Mouse (Mus musculus) spleen, postnatal 4 days (tissue): Measurements from ENCODE around the gene Nphp4.

Experiments
- DNase-seq, 2 experiments: peaks; one replicate each; pipeline ENCODE4 v3.0.0; 2022; ENCODE audit warnings: low spot score in 2 of 2

The Nphp4 gene

DNA sequence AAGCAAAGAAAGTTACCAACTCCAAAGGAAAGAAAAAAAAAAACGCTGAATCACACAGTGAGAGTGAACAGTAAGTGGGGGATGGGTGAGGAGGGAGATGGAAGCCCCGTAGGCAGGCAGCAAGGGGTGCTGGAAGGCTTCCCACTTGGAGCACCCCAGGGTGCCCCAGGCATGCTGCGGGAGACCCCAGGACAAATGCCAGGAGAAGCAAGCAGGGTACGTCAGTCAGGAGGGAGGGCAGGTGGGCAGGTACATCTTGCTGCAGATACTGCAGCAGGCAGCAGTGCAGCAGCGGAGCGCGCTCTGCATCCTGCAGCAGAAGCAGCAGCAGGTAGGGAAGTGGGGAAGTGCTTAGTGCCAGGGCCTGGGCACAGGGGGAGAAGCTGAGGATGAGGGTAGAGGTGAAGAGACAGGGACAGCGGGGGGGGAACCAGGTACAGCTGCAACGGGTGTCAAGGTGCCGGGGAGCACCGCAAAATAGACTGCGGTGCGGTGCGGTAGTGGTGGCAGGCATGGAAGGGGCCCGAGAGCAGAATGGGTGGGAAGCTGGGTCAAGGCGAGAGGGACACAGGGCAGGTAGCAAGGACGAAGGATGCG, at the start of gene Nphp4:
Nphp4 (plus strand) TSS at position 280 of the 597 bp plus-strand sequence.
- DNase-seq, result no peak

DNA sequence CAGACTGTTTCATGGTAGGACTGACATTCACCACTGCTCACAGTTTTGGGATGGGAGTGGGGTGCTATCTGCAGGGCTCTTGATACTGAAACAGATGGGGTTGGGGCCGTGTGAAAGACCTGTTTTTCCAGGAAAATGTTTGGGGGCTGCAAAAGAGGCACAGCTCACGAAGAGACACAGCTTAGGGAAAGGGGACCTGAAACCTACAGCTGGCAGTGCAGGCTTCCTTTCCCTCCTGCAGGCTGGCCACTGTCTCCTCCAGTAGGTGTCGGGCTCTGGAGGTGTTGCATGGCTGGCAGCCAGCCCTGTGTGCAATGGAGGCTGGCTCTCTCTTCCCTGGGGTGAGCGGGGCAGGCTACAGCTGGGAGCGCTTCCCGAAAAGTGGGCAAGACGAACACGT, 48.2 kb upstream of the Nphp4 start:
- DNase-seq, result no peak

DNA sequence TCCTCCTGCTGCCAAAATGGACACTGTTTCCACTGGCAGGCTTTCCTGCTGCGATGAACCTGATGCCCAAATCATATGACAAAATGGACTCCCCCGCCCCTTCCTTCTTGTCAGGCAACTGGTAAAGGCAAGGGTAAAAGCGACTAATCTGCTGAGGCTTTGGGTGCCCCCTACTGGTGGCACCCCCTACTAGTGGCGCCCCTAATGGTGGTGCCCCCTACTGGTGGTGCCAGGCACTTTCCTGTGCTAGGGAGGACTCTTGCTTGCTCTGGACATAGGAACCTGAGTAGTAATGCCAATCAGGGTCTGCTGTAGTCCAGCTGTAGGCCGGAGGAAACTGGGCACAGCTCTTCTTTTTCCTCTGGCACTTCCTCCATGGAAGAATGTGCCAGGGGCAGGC, 44.2 kb upstream of the Nphp4 start:
- no peak for DNase-seq

- DNase-seq, result peak; percentile 73 to 91
These were observed 41.7 kb upstream of the Nphp4 start for GRCm38 (mm10) chr4:152434836-152435235.

GRCm38 (mm10) chr4:152435255-152435654, 41.3 kb upstream of the Nphp4 start:
- DNase-seq, result peak; percentile 62 to 90

GRCm38 (mm10) chr4:152440882-152441281, 35.6 kb upstream of the Nphp4 start:
- no peak for DNase-seq

GRCm38 (mm10) chr4:152441536-152441935, 35.0 kb upstream of the Nphp4 start:
- DNase-seq, result no peak

DNA sequence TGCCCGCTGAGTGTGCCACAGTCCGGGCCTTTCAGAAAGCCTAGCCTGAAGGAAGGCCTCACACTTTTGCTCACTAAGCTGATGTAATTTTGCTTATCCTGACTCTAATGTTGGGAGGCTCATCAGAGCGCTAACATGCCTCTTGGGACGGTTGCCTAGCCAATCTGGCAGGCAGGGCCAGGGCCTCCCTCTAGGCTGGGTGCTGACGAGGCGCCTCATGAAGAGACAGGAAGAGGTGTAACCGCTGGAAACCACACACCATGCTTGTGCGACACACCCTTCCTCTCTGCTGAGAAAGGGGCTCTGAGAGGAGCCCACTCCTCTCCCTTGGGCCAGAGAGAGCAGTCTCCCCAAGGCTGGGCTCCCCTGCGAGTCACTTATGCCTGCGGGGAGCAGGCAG, 30.3 kb upstream of the Nphp4 start:
- peak; percentile 62 to 77 for DNase-seq

DNA sequence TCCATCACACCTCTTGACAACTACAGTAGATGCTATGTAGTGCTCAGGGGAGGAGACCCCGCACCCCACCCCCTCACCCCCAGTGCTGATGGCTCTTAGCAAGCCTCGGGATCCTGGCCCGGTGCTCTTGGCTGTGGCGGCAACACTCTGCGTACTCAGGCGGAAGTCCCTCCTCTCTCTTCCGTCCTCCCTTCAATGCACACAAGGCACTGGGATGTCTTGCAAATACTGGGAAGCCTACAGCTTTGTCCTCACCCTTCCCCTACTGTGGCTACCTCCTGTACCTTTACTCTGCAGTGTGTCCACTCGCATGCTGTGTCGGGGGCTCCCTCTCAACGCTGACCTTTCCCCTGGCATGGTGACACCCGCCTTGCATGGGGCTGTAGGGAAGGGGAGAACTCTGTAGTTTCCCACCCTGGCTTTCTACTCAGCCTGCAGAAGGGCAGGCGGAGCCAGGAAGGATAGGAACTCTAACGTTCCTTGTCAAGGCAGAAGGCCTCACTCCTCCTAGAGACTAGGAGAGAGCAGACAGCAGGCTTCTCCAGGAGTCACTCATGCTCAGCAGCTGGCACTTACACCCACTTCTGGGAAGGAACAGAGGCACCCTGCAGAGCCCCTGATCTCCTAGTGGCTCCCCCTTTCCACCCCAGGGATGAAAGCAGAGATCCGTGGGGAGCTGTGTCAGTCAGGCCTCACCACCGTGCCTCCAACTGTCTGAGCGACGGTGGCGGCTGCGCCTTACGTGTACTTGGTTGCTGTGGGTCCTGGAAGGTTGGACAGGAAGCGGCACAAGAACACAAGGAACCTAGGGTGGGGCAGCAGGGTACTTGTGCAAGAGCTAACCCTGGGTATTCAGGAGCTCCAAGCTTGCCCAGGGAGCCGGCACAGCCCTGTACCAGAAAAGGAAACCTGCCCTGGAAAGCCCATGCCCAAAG, 28.5 kb upstream of the Nphp4 start:
- no peak for DNase-seq

- peak; percentile 68 to 80 for DNase-seq
These were observed 27.9 kb upstream of the Nphp4 start for GRCm38 (mm10) chr4:152448666-152449018.

GRCm38 (mm10) chr4:152451371-152451770, 25.1 kb upstream of the Nphp4 start:
- DNase-seq, result no peak

GRCm38 (mm10) chr4:152453079-152453478, 23.4 kb upstream of the Nphp4 start:
- DNase-seq, result no peak

DNA sequence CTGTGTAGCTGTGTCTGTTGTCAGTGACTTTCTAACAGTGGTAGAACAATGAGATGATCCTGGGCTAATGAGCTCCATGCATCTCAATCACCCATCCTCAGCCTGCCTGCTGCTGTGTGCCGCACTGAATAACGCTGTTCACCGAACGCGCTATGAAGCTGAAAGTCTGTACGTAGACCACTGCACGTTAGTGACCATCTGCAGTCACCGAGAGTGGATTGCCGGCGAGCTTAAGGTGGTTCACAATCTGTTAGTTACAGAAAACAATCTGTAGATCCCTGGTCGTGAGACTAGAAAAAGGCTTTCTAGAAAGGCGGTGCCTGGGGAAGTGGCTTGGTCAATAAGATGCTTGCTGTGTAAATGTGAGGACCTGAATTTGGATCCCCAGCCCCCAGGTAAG, 22.4 kb upstream of the Nphp4 start:
- no peak for DNase-seq

- DNase-seq, result no peak
These were observed 19.9 kb upstream of the Nphp4 start for GRCm38 (mm10) chr4:152456609-152457008.

- DNase-seq, result no peak
These were observed 18.8 kb upstream of the Nphp4 start for GRCm38 (mm10) chr4:152457673-152458072.

- DNase-seq, result no peak
These were observed 14.0 kb upstream of the Nphp4 start for GRCm38 (mm10) chr4:152462516-152462915.

GRCm38 (mm10) chr4:152463147-152463546, 13.4 kb upstream of the Nphp4 start:
- no peak for DNase-seq

GRCm38 (mm10) chr4:152465116-152465515, 11.4 kb upstream of the Nphp4 start:
- DNase-seq, result no peak

- no peak for DNase-seq
These were observed 9.9 kb upstream of the Nphp4 start for GRCm38 (mm10) chr4:152466601-152467000.

DNA sequence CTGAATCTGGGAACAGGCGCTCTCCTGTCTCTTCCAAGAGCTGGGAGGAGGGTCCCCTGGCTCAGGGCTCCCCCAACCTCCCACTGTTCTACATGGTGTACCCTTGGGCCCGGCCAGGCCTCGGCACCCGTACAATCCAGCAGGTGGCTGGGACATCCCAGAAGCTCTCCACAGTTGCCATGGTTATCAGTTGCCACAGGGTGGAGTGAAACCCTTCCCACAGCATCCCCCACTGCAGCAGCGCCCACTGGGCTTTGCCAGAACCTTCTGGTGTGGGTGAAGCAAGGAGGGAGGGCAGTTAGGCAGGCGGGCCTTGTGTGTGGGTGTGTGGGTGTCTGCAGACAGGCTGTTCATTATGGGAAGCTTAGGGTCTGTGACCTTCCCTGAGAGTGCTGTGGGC, 8.6 kb upstream of the Nphp4 start:
- DNase-seq, result no peak

- DNase-seq, result no peak
These were observed 565 bp upstream of the Nphp4 start for GRCm38 (mm10) chr4:152475941-152476340.

DNA sequence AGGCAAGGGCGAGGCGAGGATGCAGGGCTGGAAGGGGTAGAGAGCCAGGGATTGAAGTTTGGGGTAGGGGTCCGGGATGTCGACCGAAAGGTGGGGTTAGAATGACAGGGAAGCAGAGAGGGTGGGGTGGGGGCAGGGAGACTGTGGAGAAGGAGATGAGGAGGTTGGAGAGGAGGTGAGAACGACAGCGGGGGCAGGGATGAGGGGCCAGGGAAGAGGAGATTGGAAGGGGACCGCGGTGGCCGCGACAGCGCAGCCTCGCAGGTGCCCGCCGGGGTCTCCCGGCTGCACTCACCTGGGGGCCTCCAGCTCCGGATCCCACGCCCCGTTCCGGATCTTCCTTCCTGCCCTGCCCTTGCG, 580 bp downstream of the Nphp4 start:
- no peak for DNase-seq

DNA sequence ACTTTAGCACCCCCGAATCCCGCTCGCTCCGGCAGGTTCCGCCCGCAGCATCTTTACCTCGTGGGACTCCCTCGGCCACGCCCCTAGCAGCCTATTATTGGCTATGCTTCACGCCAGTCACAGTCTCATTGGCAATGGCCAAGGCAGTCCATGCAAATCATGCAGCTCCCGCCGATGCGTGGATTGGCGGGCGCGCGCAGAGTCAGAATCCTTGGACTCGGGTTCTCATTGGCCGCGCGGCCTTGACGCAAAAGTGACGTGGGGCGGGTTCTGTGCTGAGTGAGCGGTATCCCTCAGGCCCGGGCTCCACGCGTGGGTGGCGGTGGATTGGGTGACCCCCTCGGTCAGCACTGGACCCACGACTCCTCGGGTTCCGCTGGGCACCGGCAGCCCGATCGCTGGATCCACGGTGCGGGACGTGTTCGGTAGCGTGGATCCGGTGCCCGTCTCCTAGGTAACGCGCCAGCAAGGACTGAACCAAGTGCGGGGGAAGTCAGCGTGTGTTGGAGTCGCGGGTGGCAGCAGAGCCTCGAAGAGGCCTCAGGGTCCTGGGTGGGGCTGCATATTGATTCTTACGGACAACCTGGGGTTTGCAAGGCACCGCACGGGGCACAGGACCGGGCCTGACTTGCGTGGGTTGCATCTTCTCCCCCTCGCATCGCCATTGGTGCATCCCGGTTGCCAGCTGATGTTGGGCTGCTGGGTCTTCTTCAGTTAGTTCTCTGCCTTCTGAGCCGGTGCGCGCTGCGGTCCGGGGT, 1.1 kb downstream of the Nphp4 start, which contains the start of gene Kcnab2:
Kcnab2 (minus strand) TSS at position 406 of the 758 bp plus-strand sequence.
- DNase-seq, result peak; percentile 95 to 96
